Mouse (Mus musculus) adrenal gland, postnatal 14 days (tissue): ENCODE results near the gene Serpinb1c. TPM values are rescaled to one million over a fixed set of nuclear protein-coding genes. Genes with fewer than 3 reads are reported as not detected.
A peak's percentile ranks its signal among the peaks of the same experiment; 100 is the strongest.
"Not testable (repeated sequence)": the region's sequence is repeated elsewhere in the genome, so short reads cannot be mapped to it uniquely, and the experiment has no call there.

Source experiments
- DNase-seq: peaks from one replicate; pipeline ENCODE4 v3.0.0; 2021; ENCODE audit warnings: mixed read lengths
- long read RNA-seq, 2 experiments: library from polyadenylated mRNA; stranded (forward); transcript quantifications; one replicate each; pipeline ENCODE4 v2.0.0; 2021
- total RNA-seq: library from RNA; stranded (reverse); gene quantifications from 2 replicates; pipeline ENCODE4 v1.2.3, GENCODE M21; 2021

Gene Serpinb1c
- total RNA-seq, result not detected in 2 replicates
- long read RNA-seq, experiment 1, result 0 reads
- long read RNA-seq, experiment 2, result 0 reads

GRCm38 (mm10) chr13:32898111-32898510, at the start of gene Serpinb1c:
Serpinb1c (minus strand) TSS chr13:32898211.
- no peak for DNase-seq

GRCm38 (mm10) chr13:32939191-32939590, 41.2 kb upstream of the Serpinb1c start:
- DNase-seq, result not testable (repeated sequence)

GRCm38 (mm10) chr13:32938275-32938674, 40.3 kb upstream of the Serpinb1c start:
- not testable (repeated sequence) for DNase-seq

GRCm38 (mm10) chr13:32934706-32935381, 36.8 kb upstream of the Serpinb1c start:
- no peak for DNase-seq

- no peak for DNase-seq
Measured at GRCm38 (mm10) chr13:32929107-32929750, 31.2 kb upstream of the Serpinb1c start.

- DNase-seq, result no peak
Measured at GRCm38 (mm10) chr13:32927241-32927640, 29.2 kb upstream of the Serpinb1c start.

- DNase-seq, result no peak
Measured at GRCm38 (mm10) chr13:32926661-32927060, 28.6 kb upstream of the Serpinb1c start.

- DNase-seq, result no peak
Measured at GRCm38 (mm10) chr13:32924578-32925360, 26.8 kb upstream of the Serpinb1c start.

GRCm38 (mm10) chr13:32922622-32923021, 24.6 kb upstream of the Serpinb1c start:
- DNase-seq, result no peak

GRCm38 (mm10) chr13:32912770-32913380, 14.9 kb upstream of the Serpinb1c start:
- no peak for DNase-seq

GRCm38 (mm10) chr13:32908182-32908581, 10.2 kb upstream of the Serpinb1c start:
- no peak for DNase-seq

- peak; percentile 96 for DNase-seq
Measured at GRCm38 (mm10) chr13:32903211-32903873, 5.3 kb upstream of the Serpinb1c start.

GRCm38 (mm10) chr13:32902481-32903015, 4.5 kb upstream of the Serpinb1c start:
- DNase-seq, result peak; percentile 79

GRCm38 (mm10) chr13:32900639-32901038, 2.6 kb upstream of the Serpinb1c start:
- DNase-seq, result peak; percentile 76

- DNase-seq, result not testable (repeated sequence)
Measured at GRCm38 (mm10) chr13:32899114-32899513, 1.1 kb upstream of the Serpinb1c start.

GRCm38 (mm10) chr13:32896931-32897330, 1.1 kb downstream of the Serpinb1c start:
- no peak for DNase-seq

GRCm38 (mm10) chr13:32884755-32885154, 13.3 kb downstream of the Serpinb1c start:
- DNase-seq, result no peak

GRCm38 (mm10) chr13:32873862-32874261, 24.1 kb downstream of the Serpinb1c start:
- no peak for DNase-seq

GRCm38 (mm10) chr13:32868843-32869242, 29.2 kb downstream of the Serpinb1c start:
- DNase-seq, result no peak

GRCm38 (mm10) chr13:32868233-32868632, 29.8 kb downstream of the Serpinb1c start:
- not testable (repeated sequence) for DNase-seq

- DNase-seq, result no peak
Measured at GRCm38 (mm10) chr13:32867030-32867429, 31.0 kb downstream of the Serpinb1c start.

GRCm38 (mm10) chr13:32866484-32866883, 31.5 kb downstream of the Serpinb1c start:
- peak; percentile 82 for DNase-seq
